Mouse (Mus musculus): ENCODE data around the gene Sugct. TPM values are rescaled to one million over a fixed set of nuclear protein-coding genes. Genes with fewer than 3 reads are reported as not detected.

Sugct gene
- polyA plus RNA-seq, 1 experiment from 2014 or later = 3.2 TPM

GRCm38 (mm10) chr13:17700090-17700715 lies 4.8 kb upstream of the Sugct start:
- WGBS = 85% methylated on average over 3 of the region's 3 CpGs
- H3K9me3 ChIP-seq (ENCODE audit: control insufficient read depth, low read length) = no peaks in the 10 kb centered on the region
- H3K4me2 ChIP-seq (replicated peaks; ENCODE audit: low read depth, low read length) = no peak overlapping the region
- DNase-seq (ENCODE audit: low spot score) = no peak
- no peak overlapping the region for H3K9ac ChIP-seq (ENCODE audit: low read depth, low read length)
- H3K4me1 ChIP-seq (replicated peaks; ENCODE audit: control insufficient read depth, insufficient read depth, low read length) = no peaks in the 10 kb centered on the region
- no peaks in the 10 kb centered on the region for H3K36me3 ChIP-seq (ENCODE audit: control insufficient read depth, insufficient read depth, low read length)
- H3K27me3 ChIP-seq (ENCODE audit: control insufficient read depth, insufficient read depth, low read length) = no peaks in the 10 kb centered on the region
- H3K27ac ChIP-seq (ENCODE audit: low read depth, low read length) = no peak overlapping the region
- ATAC-seq (ENCODE audit: low FRiP score) = no peak
- no peak overlapping the region for H3K4me3 ChIP-seq (ENCODE audit: low read depth, low read length)

- no peaks in the 10 kb centered on the region for H3K9me3 ChIP-seq (ENCODE audit: control insufficient read depth, low read length)
- DNase-seq (ENCODE audit: low spot score) (peak; percentile 39), ATAC-seq (ENCODE audit: low FRiP score) (no peak)
- peak overlapping the region; percentile 79 for H3K4me3 ChIP-seq (ENCODE audit: low read depth, low read length)
- H3K27me3 ChIP-seq (ENCODE audit: control insufficient read depth, insufficient read depth, low read length) = no peaks in the 10 kb centered on the region
- H3K36me3 ChIP-seq (ENCODE audit: control insufficient read depth, insufficient read depth, low read length) = no peaks in the 10 kb centered on the region
- H3K27ac ChIP-seq (ENCODE audit: low read depth, low read length) = 0 out of 2 replicates have a peak overlapping the region, but pooled peaks have one; percentile 88
- no peaks in the 10 kb centered on the region for H3K4me1 ChIP-seq (replicated peaks; ENCODE audit: control insufficient read depth, insufficient read depth, low read length)
- peak overlapping the region; percentile 59 for H3K4me2 ChIP-seq (replicated peaks; ENCODE audit: low read depth, low read length)
- WGBS = 23% methylated on average over 7 of the region's 7 CpGs
- peak overlapping the region; percentile 86 for H3K9ac ChIP-seq (ENCODE audit: low read depth, low read length)
These were observed 686 bp upstream of the Sugct start for GRCm38 (mm10) chr13:17695898-17696580.

GRCm38 (mm10) chr13:17694414-17694813 lies 939 bp downstream of the Sugct start:
- DNase-seq (ENCODE audit: low spot score) = no peak
- no peaks in the 10 kb centered on the region for H3K27me3 ChIP-seq (ENCODE audit: control insufficient read depth, insufficient read depth, low read length)
- H3K36me3 ChIP-seq (ENCODE audit: control insufficient read depth, insufficient read depth, low read length) = no peaks in the 10 kb centered on the region
- peak overlapping the region; percentile 65 for H3K9ac ChIP-seq (ENCODE audit: low read depth, low read length)
- H3K9me3 ChIP-seq (ENCODE audit: control insufficient read depth, low read length) = no peaks in the 10 kb centered on the region
- WGBS = under 1% methylated on average over 18 of the region's 25 CpGs
- peak overlapping the region; percentile 52 for H3K4me2 ChIP-seq (replicated peaks; ENCODE audit: low read depth, low read length)
- H3K4me3 ChIP-seq (ENCODE audit: low read depth, low read length) = peak overlapping the region; percentile 79
- peak overlapping the region; percentile 47; the same call in 1 of the 2 replicates for H3K27ac ChIP-seq (ENCODE audit: low read depth, low read length)
- H3K4me1 ChIP-seq (replicated peaks; ENCODE audit: control insufficient read depth, insufficient read depth, low read length) = no peaks in the 10 kb centered on the region
- ATAC-seq (ENCODE audit: low FRiP score) = peak; percentile 90

- DNase-seq (ENCODE audit: low spot score) (peak; percentile 4), ATAC-seq (ENCODE audit: low FRiP score) (no peak)
- H3K27ac ChIP-seq (ENCODE audit: low read depth, low read length) = no peak overlapping the region
- no peak overlapping the region for H3K4me2 ChIP-seq (replicated peaks; ENCODE audit: low read depth, low read length)
- no peak overlapping the region for H3K4me3 ChIP-seq (ENCODE audit: low read depth, low read length)
- 70% methylated on average over 5 of the region's 5 CpGs for WGBS
- no peaks in the 10 kb centered on the region for H3K36me3 ChIP-seq (ENCODE audit: control insufficient read depth, insufficient read depth, low read length)
- H3K4me1 ChIP-seq (replicated peaks; ENCODE audit: control insufficient read depth, insufficient read depth, low read length) = no peaks in the 10 kb centered on the region
- H3K9ac ChIP-seq (ENCODE audit: low read depth, low read length) = no peak overlapping the region
- no peaks in the 10 kb centered on the region for H3K27me3 ChIP-seq (ENCODE audit: control insufficient read depth, insufficient read depth, low read length)
- H3K9me3 ChIP-seq (ENCODE audit: control insufficient read depth, low read length) = no peaks in the 10 kb centered on the region
These were observed 1.5 kb downstream of the Sugct start for GRCm38 (mm10) chr13:17693816-17694215.

GRCm38 (mm10) chr13:17691436-17691835 lies 3.9 kb downstream of the Sugct start:
- no peak overlapping the region for H3K9ac ChIP-seq (ENCODE audit: low read depth, low read length)

GRCm38 (mm10) chr13:17690686-17691085 lies 4.7 kb downstream of the Sugct start:
- Histone ChIP-seq H3K27ac (ENCODE audit: low read depth, low read length) (no peak overlapping the region), H3K4me3 (ENCODE audit: low read depth, low read length) (no peak overlapping the region), H3K27me3 (ENCODE audit: control insufficient read depth, insufficient read depth, low read length) (no peaks in the 10 kb centered on the region), H3K36me3 (ENCODE audit: control insufficient read depth, insufficient read depth, low read length) (no peaks in the 10 kb centered on the region), H3K4me2 (replicated peaks; ENCODE audit: low read depth, low read length) (no peak overlapping the region), H3K4me1 (replicated peaks; ENCODE audit: control insufficient read depth, insufficient read depth, low read length) (no peaks in the 10 kb centered on the region), H3K9ac (ENCODE audit: low read depth, low read length) (no peak overlapping the region), H3K9me3 (ENCODE audit: control insufficient read depth, low read length) (no peaks in the 10 kb centered on the region)
- ATAC-seq (ENCODE audit: low FRiP score) = no peak
- no peak for DNase-seq (ENCODE audit: low spot score)

More at GRCm38 (mm10) chr13:17691436-17691835, 3.9 kb downstream of the Sugct start:
- Histone ChIP-seq H3K4me3 (ENCODE audit: low read depth, low read length) (no peak overlapping the region), H3K27ac (ENCODE audit: low read depth, low read length) (no peak overlapping the region), H3K9me3 (ENCODE audit: control insufficient read depth, low read length) (no peaks in the 10 kb centered on the region), H3K4me2 (replicated peaks; ENCODE audit: low read depth, low read length) (no peak overlapping the region), H3K27me3 (ENCODE audit: control insufficient read depth, insufficient read depth, low read length) (no peaks in the 10 kb centered on the region), H3K4me1 (replicated peaks; ENCODE audit: control insufficient read depth, insufficient read depth, low read length) (no peaks in the 10 kb centered on the region), H3K36me3 (ENCODE audit: control insufficient read depth, insufficient read depth, low read length) (no peaks in the 10 kb centered on the region)
- no peak for DNase-seq (ENCODE audit: low spot score)
- ATAC-seq (ENCODE audit: low FRiP score) = no peak
- 71% methylated on average over 1 of the region's 1 CpGs for WGBS

GRCm38 (mm10) chr13:17689461-17689860 lies 5.9 kb downstream of the Sugct start:
- H3K9ac ChIP-seq (ENCODE audit: low read depth, low read length) = no peak overlapping the region
- no peak for ATAC-seq (ENCODE audit: low FRiP score)
- no peaks in the 10 kb centered on the region for H3K27me3 ChIP-seq (ENCODE audit: control insufficient read depth, insufficient read depth, low read length)

GRCm38 (mm10) chr13:17671122-17671521 lies 24.2 kb downstream of the Sugct start:
- H3K9me3 ChIP-seq (ENCODE audit: control insufficient read depth, low read length) = no peaks in the 10 kb centered on the region
- no peak overlapping the region for H3K4me3 ChIP-seq (ENCODE audit: low read depth, low read length)
- H3K27ac ChIP-seq (ENCODE audit: low read depth, low read length) = no peak overlapping the region
- H3K36me3 ChIP-seq (ENCODE audit: control insufficient read depth, insufficient read depth, low read length) = no peaks in the 10 kb centered on the region
- 81% methylated on average over 1 of the region's 1 CpGs for WGBS
- ATAC-seq (ENCODE audit: low FRiP score) (no peak), DNase-seq (ENCODE audit: low spot score) (no peak)
- H3K4me2 ChIP-seq (replicated peaks; ENCODE audit: low read depth, low read length) = no peak overlapping the region
- H3K9ac ChIP-seq (ENCODE audit: low read depth, low read length) = no peak overlapping the region
- H3K4me1 ChIP-seq (replicated peaks; ENCODE audit: control insufficient read depth, insufficient read depth, low read length) = no peaks in the 10 kb centered on the region
- H3K27me3 ChIP-seq (ENCODE audit: control insufficient read depth, insufficient read depth, low read length) = no peaks in the 10 kb centered on the region

More at GRCm38 (mm10) chr13:17689461-17689860, 5.9 kb downstream of the Sugct start:
- DNase-seq (ENCODE audit: low spot score) = no peak
- H3K4me3 ChIP-seq (ENCODE audit: low read depth, low read length) = no peak overlapping the region
- no peak overlapping the region for H3K4me2 ChIP-seq (replicated peaks; ENCODE audit: low read depth, low read length)
- H3K36me3 ChIP-seq (ENCODE audit: control insufficient read depth, insufficient read depth, low read length) = no peaks in the 10 kb centered on the region
- no peak overlapping the region for H3K27ac ChIP-seq (ENCODE audit: low read depth, low read length)
- H3K9me3 ChIP-seq (ENCODE audit: control insufficient read depth, low read length) = no peaks in the 10 kb centered on the region
- H3K4me1 ChIP-seq (replicated peaks; ENCODE audit: control insufficient read depth, insufficient read depth, low read length) = no peaks in the 10 kb centered on the region

GRCm38 (mm10) chr13:17667380-17667779 lies 28.0 kb downstream of the Sugct start:
- 95% methylated on average over 1 of the region's 1 CpGs for WGBS
- Histone ChIP-seq H3K36me3 (ENCODE audit: control insufficient read depth, insufficient read depth, low read length) (no peaks in the 10 kb centered on the region), H3K27me3 (ENCODE audit: control insufficient read depth, insufficient read depth, low read length) (no peaks in the 10 kb centered on the region), H3K9me3 (ENCODE audit: control insufficient read depth, low read length) (no peaks in the 10 kb centered on the region), H3K4me1 (replicated peaks; ENCODE audit: control insufficient read depth, insufficient read depth, low read length) (no peaks in the 10 kb centered on the region), H3K4me3 (ENCODE audit: low read depth, low read length) (no peak overlapping the region), H3K27ac (ENCODE audit: low read depth, low read length) (no peak overlapping the region), H3K9ac (ENCODE audit: low read depth, low read length) (no peak overlapping the region), H3K4me2 (replicated peaks; ENCODE audit: low read depth, low read length) (no peak overlapping the region)
- ATAC-seq (ENCODE audit: low FRiP score) (no peak), DNase-seq (ENCODE audit: low spot score) (no peak)
